Mouse (Mus musculus) MEL (cell line): ENCODE results near the gene Sptbn4. TPM values are rescaled to one million over a fixed set of nuclear protein-coding genes. Genes with fewer than 3 reads are reported as not detected.

Experiments
- DNase-seq: peaks from one replicate; pipeline ENCODE4 v3.0.0; 2011; ENCODE audit warnings: low read depth, low spot score
- H3K27ac ChIP-seq: 2 replicates; pipeline ENCODE4 v1.5.1; 2012; ENCODE audit warnings: low read depth, mild to moderate bottlenecking, control low read depth, low read length, moderate library complexity; ENCODE audit not compliant: control insufficient read depth
- H3K27me3 ChIP-seq, 2 experiments: fragments of 150-350 bp in 1 of 2; sonication (generic) in 1 of 2; 2 replicates each; pipeline ENCODE4 v1.6.1; 2012; ENCODE audit warnings: low read length in 2 of 2, mild to moderate bottlenecking in 2 of 2, improper control_type of control experiment in 1 of 2, moderate library complexity in 1 of 2; ENCODE audit not compliant: insufficient read depth in 2 of 2, control insufficient read depth in 1 of 2
- H3K36me3 ChIP-seq, 2 experiments: 2 replicates each; pipeline ENCODE4 v1.6.1; 2012 to 2014; ENCODE audit warnings: low read length in 2 of 2, improper control_type of control experiment in 1 of 2, inconsistent platforms in 1 of 2, mild to moderate bottlenecking in 1 of 2; ENCODE audit not compliant: insufficient read depth in 2 of 2, control insufficient read depth in 1 of 2
- H3K4me1 ChIP-seq, 2 experiments: fragments of 150-350 bp in 1 of 2; sonication (generic) in 1 of 2; 2 replicates each; pipeline ENCODE4 v1.6.1; 2012; ENCODE audit warnings: low read length in 2 of 2, improper control_type of control experiment in 1 of 2, mild to moderate bottlenecking in 1 of 2; ENCODE audit not compliant: insufficient read depth in 2 of 2, control insufficient read depth in 1 of 2
- H3K4me3 ChIP-seq, 2 experiments: fragments of 150-350 bp in 1 of 2; sonication (generic) in 1 of 2; 2 replicates each; pipeline ENCODE4 v1.5.1; 2012; ENCODE audit warnings: low read depth in 2 of 2, low read length in 2 of 2, mild to moderate bottlenecking in 2 of 2, moderate library complexity in 2 of 2, control low read depth in 1 of 2, improper control_type of control experiment in 1 of 2; ENCODE audit not compliant: control insufficient read depth in 1 of 2, insufficient read depth in 1 of 2
- H3K79me2 ChIP-seq: 2 replicates; pipeline ENCODE4 v1.6.1; 2012; ENCODE audit warnings: mild to moderate bottlenecking, low read length, moderate library complexity; ENCODE audit not compliant: control insufficient read depth, poor library complexity, insufficient read depth
- H3K9ac ChIP-seq: 2 replicates; pipeline ENCODE4 v1.6.1; 2012; ENCODE audit warnings: low read depth, mild to moderate bottlenecking, control low read depth, low read length, moderate library complexity; ENCODE audit not compliant: control insufficient read depth, poor library complexity, severe bottlenecking
- H3K9me3 ChIP-seq: fragments of 150-350 bp; sonication (generic); replicated peaks from 2 replicates; pipeline ENCODE4 v1.6.1; 2012; ENCODE audit warnings: mild to moderate bottlenecking, low read length, improper control_type of control experiment, moderate library complexity; ENCODE audit not compliant: insufficient read depth
- CHD1 ChIP-seq: IDR thresholded peaks from 2 replicates; pipeline ENCODE4 v1.6.1; 2012; ENCODE audit warnings: low read depth, mild to moderate bottlenecking, inconsistent platforms, low read length, improper control_type of control experiment
- ETS1 ChIP-seq: IDR thresholded peaks from 2 replicates; pipeline ENCODE4 v1.6.1; 2012; ENCODE audit warnings: low read depth, mild to moderate bottlenecking, inconsistent platforms, low read length, improper control_type of control experiment, moderate library complexity
- GABPA ChIP-seq: IDR thresholded peaks from 2 replicates; pipeline ENCODE4 v1.6.1; 2012; ENCODE audit warnings: low read depth, mild to moderate bottlenecking, inconsistent platforms, low read length, improper control_type of control experiment, moderate library complexity
- JUND ChIP-seq: IDR thresholded peaks from 2 replicates; pipeline ENCODE4 v1.6.1; 2011; ENCODE audit warnings: low read depth, mild to moderate bottlenecking, improper control_type of control experiment, low read length
- MEF2A ChIP-seq: IDR thresholded peaks from 2 replicates; pipeline ENCODE4 v1.6.1; 2014; ENCODE audit warnings: low read depth, mild to moderate bottlenecking, inconsistent platforms, low read length, improper control_type of control experiment; ENCODE audit not compliant: poor library complexity, insufficient replicate concordance, severe bottlenecking; ENCODE audit errors: extremely low read depth
- MXI1 ChIP-seq: IDR thresholded peaks from 2 replicates; pipeline ENCODE4 v1.6.1; 2011; ENCODE audit warnings: mild to moderate bottlenecking, low read depth, low read length, improper control_type of control experiment
- MYC ChIP-seq: IDR thresholded peaks from 2 replicates; pipeline ENCODE4 v1.6.1; 2011; ENCODE audit warnings: low read depth, mild to moderate bottlenecking, low read length, improper control_type of control experiment, moderate library complexity
- POLR2A ChIP-seq, 2 experiments: IDR thresholded peaks; 2 replicates each; pipeline ENCODE4 v1.6.1; 2011 to 2012; ENCODE audit warnings: low read length in 2 of 2, mild to moderate bottlenecking in 2 of 2, control low read depth in 1 of 2, improper control_type of control experiment in 1 of 2, low read depth in 1 of 2, moderate library complexity in 1 of 2; ENCODE audit not compliant: control insufficient read depth in 1 of 2, insufficient read depth in 1 of 2, poor library complexity in 1 of 2
- POLR2AphosphoS2 ChIP-seq: IDR thresholded peaks from 2 replicates; pipeline ENCODE4 v1.6.1; 2011; ENCODE audit warnings: low read length, improper control_type of control experiment
- RAD21 ChIP-seq: IDR thresholded peaks from 2 replicates; pipeline ENCODE4 v1.6.1; 2011; ENCODE audit warnings: mild to moderate bottlenecking, low read depth, low read length, improper control_type of control experiment
- RCOR1 ChIP-seq: IDR thresholded peaks from 2 replicates; pipeline ENCODE4 v1.6.1; 2012; ENCODE audit warnings: low read depth, mild to moderate bottlenecking, inconsistent platforms, low read length, improper control_type of control experiment
- SIN3A ChIP-seq: IDR thresholded peaks from 2 replicates; pipeline ENCODE4 v1.6.1; 2012; ENCODE audit warnings: low read length, improper control_type of control experiment, inconsistent platforms
- SMC3 ChIP-seq: IDR thresholded peaks from 2 replicates; pipeline ENCODE4 v1.6.1; 2011; ENCODE audit warnings: low read depth, low read length, improper control_type of control experiment
- TAL1 ChIP-seq: IDR thresholded peaks from 2 replicates; pipeline ENCODE4 v1.6.1; 2012; ENCODE audit warnings: mild to moderate bottlenecking, inconsistent platforms, low read length, moderate library complexity, mixed read lengths
- TBP ChIP-seq: IDR thresholded peaks from 2 replicates; pipeline ENCODE4 v1.8.0; 2011; ENCODE audit warnings: low read depth, low read length, improper control_type of control experiment
- USF1 ChIP-seq: IDR thresholded peaks from 2 replicates; pipeline ENCODE4 v1.6.1; 2014; ENCODE audit warnings: low read depth, mild to moderate bottlenecking, inconsistent platforms, low read length, improper control_type of control experiment, moderate library complexity
- ZC3H11A ChIP-seq: IDR thresholded peaks from 2 replicates; pipeline ENCODE4 v1.6.1; 2012; ENCODE audit warnings: low read depth, mild to moderate bottlenecking, inconsistent platforms, low read length, improper control_type of control experiment
- ZKSCAN1 ChIP-seq: IDR thresholded peaks from 2 replicates; pipeline ENCODE4 v1.6.1; 2012; ENCODE audit warnings: low read depth, mild to moderate bottlenecking, inconsistent platforms, low read length, improper control_type of control experiment, moderate library complexity
- ZNF384 ChIP-seq: IDR thresholded peaks from 2 replicates; pipeline ENCODE4 v1.6.1; 2012; ENCODE audit warnings: low read depth, mild to moderate bottlenecking, inconsistent platforms, low read length, improper control_type of control experiment
- polyA plus RNA-seq, 2 experiments: library from polyadenylated mRNA; stranded (reverse) in 1 of 2; unstranded in 1 of 2; fragments of >175 nt in 1 of 2; fragments of >200 nt in 1 of 2; gene quantifications; 2 replicates each; pipeline versions ENCODE4 v1.2.1 to v1.2.4; 2012; ENCODE audit warnings: low replicate concordance in 2 of 2, low read depth in 1 of 2; ENCODE audit not compliant: insufficient read length in 2 of 2, insufficient read depth in 1 of 2, missing spikeins in 1 of 2
- total RNA-seq: library from RNA; depleted of rRNA; stranded (reverse); fragments of 300-350 nt; gene quantifications from 2 replicates; pipeline ENCODE4 v1.2.3, GENCODE M21; 2012

Sptbn4 gene
- total and polyA plus RNA-seq, 3 experiments: 0.19 to 0.68 TPM; not detected in 1

GRCm38 (mm10) chr7:27328161-27328560 is 119.3 kb downstream of the Sptbn4 start:
- Histone ChIP-seq H3K79me2 (peaks cover 4% of the 10 kb centered on the region; the same call in 1 of the 2 replicates), H3K4me3 (no peak overlapping the region), H3K9ac (no peak overlapping the region), H3K4me1 (peaks cover 0 to 3% of the 10 kb centered on the region in 2 experiments; a peak in 1 of 4 replicates), H3K9me3 (no peaks in the 10 kb centered on the region), H3K27me3 (no peaks in the 10 kb centered on the region), H3K36me3 (no peaks in the 10 kb centered on the region), H3K27ac (no peak overlapping the region)
- DNase-seq: no peak
- TF ChIP-seq SIN3A (no peak), ZKSCAN1 (no peak), TAL1 (no peak), POLR2AphosphoS2 (no peak), ZC3H11A (no peak), MXI1 (no peak), MYC (no peak), CHD1 (no peak), ETS1 (no peak)

DNA sequence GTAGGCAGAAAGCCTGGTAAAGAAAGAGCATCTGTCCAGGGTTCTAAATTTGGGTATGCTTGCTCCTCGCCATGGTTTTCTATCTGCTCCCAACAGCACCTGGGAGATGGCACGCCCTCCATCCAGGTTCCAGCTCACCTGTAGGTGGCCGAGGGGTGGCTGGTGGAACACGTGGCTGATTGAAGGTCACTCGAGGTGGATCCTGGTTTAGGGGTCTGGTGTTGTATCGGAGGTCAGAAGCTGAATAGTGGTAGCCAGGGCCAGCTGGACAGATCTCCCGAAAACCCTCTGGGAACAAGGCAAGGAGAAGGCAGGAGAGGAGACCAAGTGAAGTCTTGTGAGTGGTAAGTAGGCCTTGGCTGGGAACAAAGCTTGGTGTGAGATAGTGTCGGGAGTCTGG is 120.0 kb downstream of the Sptbn4 start:
- Histone ChIP-seq H3K4me3 (no peak overlapping the region), H3K9me3 (no peaks in the 10 kb centered on the region), H3K36me3 (no peaks in the 10 kb centered on the region), H3K4me1 (peaks cover 0 to 3% of the 10 kb centered on the region in 2 experiments; a peak in 1 of 4 replicates), H3K9ac (no peak overlapping the region), H3K27ac (no peak overlapping the region), H3K79me2 (no peaks in the 10 kb centered on the region; the same call in 1 of the 2 replicates), H3K27me3 (no peaks in the 10 kb centered on the region)
- no peak for DNase-seq
- no peak for TF ChIP-seq CHD1
- no peak for TF ChIP-seq USF1
- no peak for TF ChIP-seq RCOR1
- no peak for TF ChIP-seq TBP
- no peak for TF ChIP-seq SMC3
- TF ChIP-seq POLR2A (IDR thresholded peaks at IDR 0.05; ENCODE audit: control insufficient read depth in 1 of 2, insufficient read depth in 1 of 2, low read depth in 1 of 2, low read length in 2 of 2, poor library complexity in 1 of 2): no peak
- no peak for TF ChIP-seq RAD21
- no peak for TF ChIP-seq MEF2A
- TF ChIP-seq ZNF384: no peak
- no peak for TF ChIP-seq JUND
- TF ChIP-seq GABPA: no peak
- TF ChIP-seq, all 39 proteins: peak for 0
